Mouse (Mus musculus) forebrain, embryonic 11.5 days (tissue): ENCODE measurements around the gene Pwp2. TPM values are rescaled to one million over a fixed set of nuclear protein-coding genes. Genes with fewer than 3 reads are reported as not detected.
"Not testable (repeated sequence)": the region's sequence is repeated elsewhere in the genome, so short reads cannot be mapped to it uniquely, and the experiment has no call there.

Experiments
- ATAC-seq: fragments of 200-750 bp; cut with Nextera tagmentation; replicated peaks from 2 replicates; pipeline ENCODE4 v1.8.0; 2017; ENCODE audit warnings: moderate TSS enrichment; ENCODE audit not compliant: low FRiP score
- DNase-seq: peaks from one replicate; pipeline ENCODE4 v3.0.0-alpha.2; 2017; ENCODE audit warnings: low spot score
- H3K27ac ChIP-seq: fragments of 300-500 bp; sonication (generic); 2 replicates; pipeline ENCODE4 v1.5.1; 2014; ENCODE audit warnings: low read depth, low read length
- H3K27me3 ChIP-seq: fragments of 300-500 bp; sonication (generic); 2 replicates; pipeline ENCODE4 v1.6.1; 2014; ENCODE audit warnings: mild to moderate bottlenecking, low read length, mixed read lengths; ENCODE audit not compliant: control insufficient read depth, insufficient read depth
- H3K36me3 ChIP-seq: fragments of 300-500 bp; sonication (generic); 2 replicates; pipeline ENCODE4 v1.6.1; 2014; ENCODE audit warnings: mild to moderate bottlenecking, low read length, moderate library complexity, mixed read lengths; ENCODE audit not compliant: control insufficient read depth, insufficient read depth
- H3K4me1 ChIP-seq: fragments of 300-500 bp; sonication (generic); replicated peaks from 2 replicates; pipeline ENCODE4 v1.6.1; 2014; ENCODE audit warnings: low read length, mixed read lengths; ENCODE audit not compliant: control insufficient read depth, insufficient read depth
- H3K4me2 ChIP-seq: fragments of 300-500 bp; sonication (generic); 2 replicates; pipeline ENCODE4 v1.6.1; 2014; ENCODE audit warnings: low read depth, mild to moderate bottlenecking, low read length, moderate library complexity, mixed read lengths; ENCODE audit not compliant: severe bottlenecking
- H3K4me3 ChIP-seq: fragments of 300-500 bp; sonication (generic); 2 replicates; pipeline ENCODE4 v1.5.1; 2014; ENCODE audit warnings: low read depth, low read length
- H3K9ac ChIP-seq: fragments of 300-500 bp; sonication (generic); 2 replicates; pipeline ENCODE4 v1.6.1; 2014; ENCODE audit warnings: low read length
- H3K9me3 ChIP-seq: fragments of 300-500 bp; sonication (generic); 2 replicates; pipeline ENCODE4 v1.6.1; 2016; ENCODE audit warnings: low read length, mixed read lengths; ENCODE audit not compliant: control insufficient read depth
- WGBS: fragments of 180-500 bp; shearing (Covaris S2); extraction: QIAGEN DNeasy Blood & Tissue Kit; methylation state at CpG from one replicate; pipeline ENCODE4 v1.1.7; 2014; 5-methylcytosine and 5-hydroxymethylcytosine counted together
- polyA plus RNA-seq: library from polyadenylated mRNA; unstranded; fragments of >200 nt; fragmentation: Nextera tagmentation; extraction: Ambion mirVana; gene quantifications from 2 replicates; pipeline ENCODE4 v1.2.1, GENCODE M21; 2014

Pwp2 gene
- polyA plus RNA-seq, 1 experiment from 2014 or later, result 23.7 TPM

DNA sequence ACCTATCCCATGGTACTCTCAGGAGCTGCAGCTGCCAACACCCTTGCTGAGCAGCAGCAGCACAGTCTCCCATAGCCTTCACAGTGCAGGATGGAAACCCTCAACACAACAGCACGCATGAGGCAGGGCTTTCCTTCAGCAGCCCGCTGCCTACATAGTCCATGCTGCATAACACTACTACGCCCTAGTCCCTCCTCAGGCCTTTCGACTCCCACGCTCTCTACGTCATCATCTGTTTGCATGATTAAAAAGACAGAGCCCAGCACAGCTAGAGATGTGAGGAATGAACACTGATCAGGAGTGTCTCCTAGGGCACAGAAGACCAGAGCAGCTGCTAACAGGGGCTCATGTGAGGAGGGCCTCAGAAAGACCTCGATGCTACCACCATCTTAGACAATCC, 36.4 kb upstream of the Pwp2 start:
- Histone ChIP-seq H3K4me2 (no peak overlapping the region), H3K9ac (no peak overlapping the region), H3K4me1 (no peaks in the 10 kb centered on the region), H3K27me3 (no peaks in the 10 kb centered on the region), H3K4me3 (no peak overlapping the region), H3K9me3 (no peaks in the 10 kb centered on the region), H3K36me3 (no peaks in the 10 kb centered on the region; the same call in 1 of the 2 replicates), H3K27ac (no peak overlapping the region)
- ATAC-seq (no peak), DNase-seq (no peak)
- WGBS, result 92% methylated on average over 7 of the region's 7 CpGs

DNA sequence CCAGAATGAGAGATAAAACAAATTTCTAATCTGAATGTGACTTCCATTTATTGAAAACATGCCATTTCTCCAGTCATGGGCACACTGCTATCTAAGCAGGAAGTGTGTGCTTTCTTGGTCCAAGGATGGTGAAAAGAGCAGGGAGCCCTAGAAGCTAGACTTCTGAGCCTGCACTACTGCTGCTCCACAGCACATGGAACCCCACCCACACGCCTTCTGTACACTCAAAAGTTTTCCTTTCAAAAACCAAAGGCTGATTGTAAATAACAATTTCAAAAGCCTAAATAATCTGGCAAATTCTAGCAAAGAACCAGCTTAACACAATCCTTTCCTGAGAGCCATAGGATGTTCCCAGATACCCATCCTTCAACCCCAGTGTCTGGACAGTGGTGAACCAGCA, 34.6 kb upstream of the Pwp2 start:
- Histone ChIP-seq H3K4me3 (no peak overlapping the region), H3K4me2 (no peak overlapping the region), H3K9ac (no peak overlapping the region), H3K36me3 (no peaks in the 10 kb centered on the region; the same call in 1 of the 2 replicates), H3K9me3 (no peaks in the 10 kb centered on the region), H3K27ac (no peak overlapping the region), H3K27me3 (no peaks in the 10 kb centered on the region), H3K4me1 (no peaks in the 10 kb centered on the region)
- WGBS, result 91% methylated on average over 1 of the region's 1 CpGs
- DNase-seq (no peak), ATAC-seq (no peak)

DNA sequence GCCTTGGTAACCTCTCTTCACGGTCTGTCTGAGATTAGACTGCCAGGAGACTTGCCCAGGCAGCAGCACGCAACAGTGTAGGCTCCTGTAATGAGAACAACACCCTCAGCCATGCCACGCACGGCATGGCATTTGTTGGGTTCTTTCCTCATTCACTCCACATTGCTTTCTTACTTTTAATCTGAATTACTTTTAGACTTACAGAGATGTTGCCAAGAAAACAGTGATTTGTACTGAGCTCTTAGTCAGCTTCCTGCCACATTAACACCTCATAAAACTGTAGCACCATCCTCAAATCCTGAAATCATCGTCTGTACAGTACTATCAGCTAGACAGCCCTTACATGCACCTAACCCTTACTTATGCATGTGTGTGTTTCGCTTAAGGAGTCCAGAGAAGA, 33.6 kb upstream of the Pwp2 start:
- no peak overlapping the region for H3K4me3 ChIP-seq
- H3K9ac ChIP-seq, result no peak overlapping the region
- no peak for ATAC-seq
- no peaks in the 10 kb centered on the region; the same call in 1 of the 2 replicates for H3K36me3 ChIP-seq
- DNase-seq, result no peak
- H3K4me2 ChIP-seq, result no peak overlapping the region
- no peaks in the 10 kb centered on the region for H3K9me3 ChIP-seq
- H3K4me1 ChIP-seq, result no peaks in the 10 kb centered on the region
- no peaks in the 10 kb centered on the region for H3K27me3 ChIP-seq
- H3K27ac ChIP-seq, result no peak overlapping the region
- 92% methylated on average over 6 of the region's 6 CpGs for WGBS

DNA sequence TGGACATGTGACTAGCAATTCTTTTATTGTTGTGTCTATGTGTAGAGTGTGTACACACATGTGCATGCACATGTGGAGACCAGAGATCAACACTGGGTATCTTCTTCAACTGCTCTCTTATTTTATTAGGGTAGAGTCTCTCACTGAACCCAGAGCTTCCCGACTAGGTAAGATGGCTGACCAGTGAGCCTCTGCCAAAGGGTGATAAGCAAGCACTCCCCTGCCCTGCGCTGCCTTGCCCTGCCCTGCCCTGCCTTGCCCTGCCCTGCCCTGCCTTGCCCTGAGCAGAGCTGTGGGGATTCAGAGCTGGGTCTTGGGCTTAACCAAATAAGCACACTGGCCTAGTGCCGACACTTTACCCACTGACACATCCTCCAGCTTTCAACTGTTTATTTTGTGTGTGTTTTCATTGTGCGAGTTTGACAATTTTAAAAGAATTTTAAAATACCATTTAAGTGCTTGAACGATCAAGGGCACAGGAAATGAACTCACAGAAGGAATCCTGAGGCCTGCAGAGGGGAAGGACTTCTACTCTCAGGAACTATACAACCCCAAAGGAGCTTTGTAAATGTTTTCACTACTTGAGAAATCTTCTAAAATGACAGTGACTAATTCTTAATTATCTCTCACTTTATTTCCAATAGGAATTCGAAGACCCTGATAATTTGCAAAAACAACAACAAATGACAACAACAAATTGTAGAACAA, 31.6 kb upstream of the Pwp2 start:
- no peak for ATAC-seq
- H3K9me3 ChIP-seq, result no peaks in the 10 kb centered on the region
- H3K36me3 ChIP-seq, result no peaks in the 10 kb centered on the region; the same call in 1 of the 2 replicates
- H3K4me2 ChIP-seq, result no peak overlapping the region
- DNase-seq, result no peak
- H3K27me3 ChIP-seq, result no peaks in the 10 kb centered on the region
- no peak overlapping the region for H3K4me3 ChIP-seq
- H3K4me1 ChIP-seq, result no peaks in the 10 kb centered on the region
- H3K9ac ChIP-seq, result no peak overlapping the region
- H3K27ac ChIP-seq, result no peak overlapping the region
- WGBS, result 90% methylated on average over 6 of the region's 6 CpGs

DNA sequence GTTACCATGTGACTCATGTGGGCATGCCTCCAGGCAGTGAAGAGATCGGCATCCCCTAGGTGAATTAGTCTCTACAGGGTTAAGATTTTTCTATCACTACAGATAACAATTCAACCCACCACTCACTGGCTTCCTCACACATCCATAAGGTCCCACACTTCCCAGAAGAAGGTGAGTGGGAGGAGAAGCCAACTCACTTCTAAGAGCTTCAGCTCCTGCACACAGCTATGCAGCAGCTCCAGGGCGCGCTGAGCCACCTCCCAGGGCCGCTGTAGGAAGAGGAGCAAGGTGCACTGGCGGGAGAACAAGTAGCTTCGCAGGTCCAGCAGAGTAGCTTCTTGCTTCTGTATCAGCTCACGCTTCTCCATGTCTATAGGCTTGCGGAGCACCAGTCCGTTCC, 29.4 kb upstream of the Pwp2 start:
- Histone ChIP-seq H3K27ac (no peak overlapping the region), H3K4me1 (no peaks in the 10 kb centered on the region), H3K27me3 (no peaks in the 10 kb centered on the region), H3K4me2 (no peak overlapping the region), H3K36me3 (no peaks in the 10 kb centered on the region; the same call in 1 of the 2 replicates), H3K4me3 (no peak overlapping the region), H3K9ac (no peak overlapping the region), H3K9me3 (no peaks in the 10 kb centered on the region)
- 96% methylated on average over 9 of the region's 9 CpGs for WGBS
- DNase-seq (no peak), ATAC-seq (no peak)

DNA sequence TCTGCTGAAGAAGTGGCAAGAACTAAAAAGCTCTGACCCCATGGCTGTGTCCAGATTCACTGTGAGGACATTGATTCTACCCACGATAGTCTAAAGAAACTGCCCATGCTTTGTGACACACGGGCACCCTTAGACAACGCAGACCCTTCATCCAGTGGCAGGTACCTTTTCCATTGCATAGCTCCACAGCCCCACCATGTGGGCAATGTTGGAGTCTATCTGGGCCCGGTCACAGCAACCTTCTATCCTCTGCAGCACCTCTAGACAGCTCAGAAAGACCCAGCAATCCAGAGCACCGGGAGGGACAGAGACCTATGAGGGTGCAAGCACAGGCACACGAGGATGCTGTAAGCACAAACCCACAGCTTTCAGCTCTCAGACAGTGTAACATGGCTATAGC, 26.4 kb upstream of the Pwp2 start:
- no peaks in the 10 kb centered on the region; the same call in 1 of the 2 replicates for H3K36me3 ChIP-seq
- H3K27ac ChIP-seq, result no peak overlapping the region
- DNase-seq (no peak), ATAC-seq (no peak)
- H3K27me3 ChIP-seq, result no peaks in the 10 kb centered on the region
- H3K9me3 ChIP-seq, result no peaks in the 10 kb centered on the region
- H3K9ac ChIP-seq, result no peak overlapping the region
- H3K4me3 ChIP-seq, result no peak overlapping the region
- H3K4me2 ChIP-seq, result no peak overlapping the region
- no peaks in the 10 kb centered on the region for H3K4me1 ChIP-seq
- WGBS, result 75% methylated on average over 6 of the region's 6 CpGs

DNA sequence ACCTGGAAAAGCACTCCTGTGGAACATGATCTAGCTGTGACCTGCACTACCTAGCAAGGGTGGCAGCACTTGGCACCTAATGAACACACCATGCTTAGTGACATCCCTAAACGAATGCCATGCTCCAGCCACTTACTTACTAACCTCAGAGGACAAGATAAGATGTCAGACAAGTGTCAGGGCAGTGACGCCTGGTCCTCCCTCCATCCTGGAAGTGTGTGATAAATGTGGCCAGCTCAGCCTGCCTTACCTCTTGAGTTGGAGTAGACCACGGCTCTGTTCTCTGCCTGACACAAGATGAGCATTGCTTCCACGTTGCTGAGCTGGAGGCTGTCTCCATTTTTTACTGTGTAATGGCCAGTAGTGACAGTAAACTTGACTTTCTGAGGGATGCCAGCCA, 16.2 kb upstream of the Pwp2 start:
- H3K27ac ChIP-seq, result no peak overlapping the region
- H3K27me3 ChIP-seq, result no peaks in the 10 kb centered on the region
- no peak overlapping the region for H3K4me3 ChIP-seq
- WGBS, result 94% methylated on average over 4 of the region's 4 CpGs
- H3K36me3 ChIP-seq, result peaks cover 7% of the 10 kb centered on the region; the same call in 1 of the 2 replicates
- no peak overlapping the region for H3K9ac ChIP-seq
- H3K4me1 ChIP-seq, result no peaks in the 10 kb centered on the region
- no peaks in the 10 kb centered on the region for H3K9me3 ChIP-seq
- DNase-seq (no peak), ATAC-seq (no peak)
- no peak overlapping the region for H3K4me2 ChIP-seq

DNA sequence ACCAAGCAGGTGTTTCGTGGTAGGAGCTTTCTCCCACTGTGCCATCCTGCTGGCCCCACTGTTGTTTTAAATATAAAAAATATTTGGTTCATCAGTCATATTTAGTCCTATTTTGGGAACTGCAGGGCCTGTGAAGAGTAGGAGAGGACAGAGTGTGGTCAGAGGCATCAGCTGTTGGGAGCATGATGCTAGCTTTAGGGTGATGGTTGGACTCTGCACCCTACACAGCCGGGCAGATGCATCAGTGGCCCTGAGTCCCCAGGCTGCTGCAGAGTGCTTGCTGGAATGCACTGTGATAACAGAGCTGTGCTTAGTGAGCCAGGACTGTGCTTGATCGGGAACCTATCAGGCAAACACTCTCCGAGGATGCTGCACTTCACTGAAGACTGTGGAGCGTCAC, 8.0 kb upstream of the Pwp2 start:
- H3K4me2 ChIP-seq, result no peak overlapping the region
- 90% methylated on average over 5 of the region's 5 CpGs for WGBS

DNA sequence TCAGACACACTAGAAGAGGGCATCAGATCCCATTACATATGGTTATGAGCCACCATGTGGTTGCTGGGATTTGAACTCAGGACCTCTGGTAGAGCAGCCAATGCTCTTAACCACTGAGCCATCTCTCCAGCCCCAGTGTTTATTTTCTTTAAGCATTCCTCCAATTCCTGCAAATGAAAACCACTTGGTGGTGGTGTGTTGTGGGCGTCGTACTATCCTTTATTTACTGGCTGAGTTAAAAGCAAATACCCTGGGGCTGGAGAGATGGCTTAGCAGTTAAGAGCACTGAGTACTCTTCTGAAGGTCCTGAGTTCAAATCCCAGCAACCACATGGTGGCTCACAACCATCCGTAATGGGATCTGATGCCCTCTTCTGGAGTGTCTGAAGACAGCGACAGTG, 1.1 kb upstream of the Pwp2 start:
- H3K36me3 ChIP-seq, H3K27me3 ChIP-seq, H3K4me2 ChIP-seq, H3K9ac ChIP-seq, H3K4me1 ChIP-seq, H3K27ac ChIP-seq, DNase-seq, ATAC-seq, H3K9me3 ChIP-seq, H3K4me3 ChIP-seq: not testable (repeated sequence)
- WGBS, result 93% methylated on average over 4 of the region's 4 CpGs

More for the DNA sequence above, 8.0 kb upstream of the Pwp2 start:
- ATAC-seq (no peak), DNase-seq (no peak)
- Histone ChIP-seq H3K4me3 (no peak overlapping the region), H3K9ac (no peak overlapping the region), H3K4me1 (no peaks in the 10 kb centered on the region), H3K9me3 (no peaks in the 10 kb centered on the region), H3K27me3 (no peaks in the 10 kb centered on the region), H3K27ac (no peak overlapping the region), H3K36me3 (peaks cover 6% of the 10 kb centered on the region; the same call in 1 of the 2 replicates)
